Mouse (Mus musculus) thymus, postnatal 4 days (tissue): ENCODE measurements around the gene Fbxw2.
"Not testable (repeated sequence)": the region's sequence is repeated elsewhere in the genome, so short reads cannot be mapped to it uniquely, and the experiment has no call there.

ENCODE experiments used
- DNase-seq: peaks from one replicate; pipeline ENCODE4 v3.0.0; 2021

Fbxw2 gene

DNA sequence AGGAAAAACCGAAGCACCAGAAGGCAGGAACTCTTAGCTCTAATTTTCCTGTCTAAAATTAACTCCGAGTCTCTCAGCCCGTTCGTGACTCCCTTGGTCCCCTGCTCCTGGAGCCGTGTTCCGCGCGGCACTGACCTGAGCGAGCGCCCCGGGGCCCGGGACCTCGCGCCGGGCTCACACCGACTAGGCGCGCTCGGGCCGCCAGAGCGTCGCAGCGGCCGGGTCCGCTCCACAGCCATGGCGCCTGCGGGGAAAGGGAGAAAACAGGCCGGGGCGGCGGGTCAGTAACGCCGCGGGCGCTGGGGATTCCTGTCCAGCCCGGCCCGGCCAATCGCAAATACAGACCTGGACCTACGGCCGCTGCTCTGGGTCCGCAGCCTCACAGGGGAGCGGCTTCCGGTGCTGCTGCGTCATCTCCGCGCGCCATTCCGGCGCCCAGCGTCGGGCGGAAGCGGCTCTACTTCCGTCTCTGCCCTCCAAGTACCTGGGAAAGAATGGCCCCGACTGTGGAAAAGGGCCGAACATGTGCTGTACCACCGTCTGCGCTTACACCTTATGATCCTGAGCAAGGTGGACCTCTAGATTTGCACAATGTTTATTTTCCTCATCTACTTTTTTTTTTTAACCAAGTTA lies at the start of gene Fbxw2:
Gene Fbxw2, minus strand, starts transcription at position 485 of the 633 bp plus-strand sequence.
- DNase-seq: peak; percentile 94

DNA sequence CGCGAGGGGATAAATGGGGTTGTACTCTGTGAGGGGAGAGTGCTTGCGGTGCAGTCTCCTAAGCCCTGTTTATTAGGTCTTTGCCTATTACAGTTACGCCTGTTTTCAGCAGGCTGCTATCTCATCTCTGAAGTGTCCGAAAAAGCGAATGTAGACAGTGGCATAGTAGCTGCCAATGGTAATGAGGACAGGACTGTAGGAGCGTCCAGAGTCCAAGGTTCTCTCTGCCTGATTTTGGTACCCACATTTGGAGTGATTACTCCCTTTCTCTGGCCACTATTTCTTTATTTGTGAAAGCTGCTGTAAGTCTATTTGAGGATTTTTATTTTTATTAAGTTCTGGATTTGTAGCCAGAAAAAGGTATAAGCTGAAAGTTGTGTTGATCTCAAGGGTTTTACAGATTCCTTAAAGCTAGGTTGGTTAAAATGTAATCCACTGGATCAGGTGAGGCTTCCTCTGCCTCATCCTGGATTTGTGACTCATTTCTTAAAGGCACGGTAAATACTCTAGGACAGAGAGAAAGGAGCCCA lies 48.8 kb upstream of the Fbxw2 start, which contains the start of gene Psmd5:
Gene Psmd5, minus strand, starts transcription at position 153 of the 530 bp plus-strand sequence.
- DNase-seq: no peak

DNA sequence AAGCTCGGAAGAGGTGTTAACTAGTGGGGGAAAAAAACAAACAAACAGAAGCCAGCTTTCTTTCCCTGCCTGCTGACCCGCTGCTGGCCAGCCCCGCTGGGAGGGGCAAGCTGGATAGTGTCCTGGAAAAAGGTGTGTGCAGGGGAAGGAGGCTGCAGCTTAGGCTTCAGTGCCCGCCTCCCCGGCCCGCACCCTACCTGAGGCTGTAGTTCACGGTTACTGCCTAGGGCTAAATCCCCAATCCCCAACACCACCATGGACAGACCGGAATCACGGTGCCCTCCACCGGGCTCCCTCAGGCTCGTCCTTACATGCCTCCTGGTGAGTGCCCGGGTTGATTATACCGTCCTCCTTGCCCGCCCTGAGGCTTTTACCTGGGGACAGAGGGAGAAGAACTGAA lies 48.2 kb upstream of the Fbxw2 start, which contains the start of gene Cutal:
Gene Cutal, plus strand, starts transcription at position 126 of the 400 bp plus-strand sequence.
- no peak for DNase-seq

DNA sequence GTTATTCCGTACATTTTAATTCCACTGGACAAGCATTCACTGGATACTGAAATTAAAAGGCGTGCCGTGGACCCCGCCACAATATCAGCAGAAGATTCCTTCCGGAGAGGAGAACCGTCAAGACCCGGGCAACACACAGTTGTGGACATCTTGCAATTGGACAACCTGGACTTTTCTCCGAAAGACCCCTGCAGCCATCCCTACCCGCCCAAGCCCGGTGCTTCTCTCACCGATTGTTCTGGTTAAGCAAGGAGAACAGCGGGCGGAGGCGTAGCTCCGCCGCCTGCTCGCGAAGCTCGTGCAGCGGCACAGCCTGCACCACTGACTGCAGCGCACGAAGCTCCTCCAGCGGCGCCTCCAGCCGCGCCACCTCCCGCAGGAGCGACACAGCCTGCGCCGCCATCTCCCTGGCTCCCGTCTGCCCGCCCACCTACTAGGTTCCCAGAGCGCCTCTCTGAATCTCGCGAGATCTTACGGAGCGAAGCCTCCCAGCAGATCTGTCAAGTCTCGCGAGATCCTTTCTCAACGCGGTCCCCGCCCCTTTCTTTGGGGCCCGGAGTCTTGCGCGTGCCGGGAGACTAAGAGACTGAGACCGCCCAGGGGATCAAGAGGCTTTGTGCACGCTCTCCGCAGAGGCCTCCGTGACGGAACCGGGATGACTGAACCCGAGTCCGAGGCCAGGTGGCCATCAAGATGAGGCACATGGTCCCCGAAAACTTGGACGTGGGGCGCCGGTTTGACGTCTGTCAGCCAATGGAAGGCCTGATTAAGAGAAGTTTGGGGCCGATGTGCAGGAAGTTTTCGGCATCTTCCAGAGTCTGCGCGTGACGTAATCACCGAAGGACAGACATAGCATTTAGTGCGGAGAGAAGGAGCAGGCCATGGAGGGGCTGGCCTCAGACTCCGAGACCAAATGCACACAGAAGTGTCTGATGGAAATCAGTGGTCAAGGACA lies 44.7 kb upstream of the Fbxw2 start:
- peak; percentile 92 for DNase-seq

DNA sequence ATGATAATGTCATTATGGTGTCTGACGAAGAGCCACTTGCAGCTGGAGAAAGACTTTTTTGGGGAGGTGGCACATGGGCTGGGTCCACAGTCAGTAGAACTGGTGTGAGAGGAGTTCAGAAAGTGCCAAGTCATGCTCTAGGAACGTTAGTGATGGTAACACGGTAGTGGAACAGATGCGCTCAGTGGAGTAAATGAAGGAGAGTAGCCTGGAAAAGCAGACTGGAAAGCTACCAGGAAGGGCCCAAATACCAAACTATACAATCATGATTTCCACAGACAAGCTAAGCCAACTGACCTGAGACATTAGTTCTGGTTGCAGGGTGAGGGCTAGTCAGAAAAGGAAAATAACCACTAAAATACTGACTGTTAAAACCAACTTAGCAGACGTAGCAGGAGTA lies 43.6 kb upstream of the Fbxw2 start:
- DNase-seq: no peak

DNA sequence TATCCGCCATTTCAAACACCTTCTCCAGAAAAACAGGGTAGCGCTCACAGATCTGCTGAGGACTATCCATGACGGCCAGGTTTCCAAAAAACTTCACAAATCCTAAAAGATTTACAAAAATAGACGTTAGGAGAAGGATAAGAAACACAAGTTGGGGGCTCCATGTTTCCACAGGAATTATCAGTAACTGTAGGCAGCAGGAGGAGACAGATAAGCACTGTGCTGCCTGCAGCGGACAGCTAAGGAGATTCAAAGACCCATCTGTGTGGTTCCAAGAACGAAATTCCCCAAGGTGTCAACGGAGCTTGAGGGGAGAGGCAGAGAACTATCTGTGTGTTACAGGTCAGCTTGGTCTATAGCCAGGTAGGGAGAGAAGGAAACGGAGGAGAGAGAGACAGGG lies 31.6 kb upstream of the Fbxw2 start:
- DNase-seq: no peak

DNA sequence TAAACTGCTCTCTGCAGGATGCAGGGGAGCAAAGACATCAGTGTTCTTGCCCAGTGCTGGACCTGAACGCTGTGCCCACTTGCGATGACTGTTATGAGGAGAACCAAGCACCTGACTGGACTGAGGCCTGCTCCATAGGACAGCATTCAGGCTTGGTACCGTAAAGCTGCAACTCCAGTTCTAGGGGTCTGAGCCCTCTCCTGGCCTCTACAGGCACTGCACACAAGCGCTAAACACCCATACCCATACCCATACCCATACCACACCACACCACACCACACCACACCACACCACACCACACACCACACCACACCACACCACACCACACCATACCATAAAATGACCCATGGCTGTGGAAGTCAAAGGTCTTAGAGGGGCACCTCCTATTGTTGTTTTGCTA lies 29.2 kb upstream of the Fbxw2 start:
- DNase-seq: peak; percentile 38

DNA sequence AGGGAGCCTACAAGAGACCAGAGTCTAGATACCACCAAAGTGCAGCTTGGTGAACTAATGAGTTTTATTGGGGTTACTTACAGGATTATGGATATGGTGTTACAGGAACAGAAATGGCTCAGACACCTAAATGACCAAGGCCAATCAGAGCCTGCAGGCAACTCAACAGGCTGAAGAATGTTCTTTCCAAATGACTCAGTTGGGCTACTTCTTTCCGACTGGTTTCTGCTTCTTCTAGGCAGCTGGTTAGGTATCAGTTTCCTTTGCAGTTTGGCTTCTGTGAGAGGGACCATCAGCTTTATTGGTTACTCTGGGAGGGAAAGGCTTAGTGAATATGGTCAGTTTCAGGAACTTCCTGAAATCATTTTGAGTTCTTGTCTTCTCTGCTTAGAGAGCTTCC lies 21.6 kb upstream of the Fbxw2 start:
- no peak for DNase-seq

DNA sequence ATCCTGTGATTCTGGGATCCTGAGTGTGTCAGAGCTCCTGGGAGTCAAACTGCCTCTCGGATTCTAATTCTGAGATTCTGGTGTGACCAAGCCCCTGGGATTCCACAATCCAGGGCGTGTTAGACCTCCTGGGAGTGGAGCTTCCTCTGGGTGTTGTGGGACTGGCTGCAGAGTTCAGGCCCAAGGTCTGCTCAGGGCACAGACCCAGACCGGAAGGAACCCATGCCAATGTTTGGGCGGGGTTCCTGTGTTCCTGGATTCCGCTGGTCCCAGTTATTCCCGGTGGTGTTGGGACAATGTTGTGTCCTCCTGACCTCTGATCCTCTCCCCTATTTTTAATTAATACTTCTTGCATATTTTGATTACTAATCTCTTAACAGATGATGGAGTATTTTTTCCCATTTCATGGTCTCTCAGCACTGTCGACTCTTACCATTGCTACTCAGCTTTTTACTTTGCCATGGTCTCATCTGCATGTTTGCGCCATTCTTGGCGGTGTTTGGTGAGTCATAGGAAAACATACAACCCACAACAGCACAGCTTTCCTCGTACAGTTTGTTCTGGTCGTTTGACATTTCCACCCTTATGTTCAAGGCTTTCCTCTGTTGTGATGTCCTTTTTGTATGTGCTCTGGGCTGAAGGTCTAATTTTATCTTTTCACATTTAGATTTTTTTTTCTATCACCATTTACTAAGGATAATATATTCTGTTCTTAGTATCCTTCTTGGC lies 17.3 kb upstream of the Fbxw2 start:
- DNase-seq: no peak

DNA sequence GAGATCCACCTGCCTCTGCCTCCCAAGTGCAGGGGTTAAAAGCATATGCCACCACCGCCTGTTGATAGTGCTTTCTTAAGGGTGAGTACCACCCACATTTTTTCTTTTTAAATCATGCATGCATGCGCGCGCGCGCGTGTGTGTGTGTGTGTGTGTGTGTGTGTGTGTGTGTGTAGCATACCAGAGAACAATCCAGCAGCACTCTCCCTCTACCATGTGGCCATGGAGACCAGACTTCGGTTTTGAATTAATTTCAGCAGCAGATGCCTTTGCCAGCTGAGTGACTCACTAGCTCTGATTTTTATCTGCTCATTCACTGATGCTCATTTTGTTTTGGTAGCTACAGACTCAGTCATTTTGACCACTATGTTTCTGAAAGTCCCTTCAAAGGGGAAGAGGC lies 15.6 kb upstream of the Fbxw2 start:
- DNase-seq: no peak

DNA sequence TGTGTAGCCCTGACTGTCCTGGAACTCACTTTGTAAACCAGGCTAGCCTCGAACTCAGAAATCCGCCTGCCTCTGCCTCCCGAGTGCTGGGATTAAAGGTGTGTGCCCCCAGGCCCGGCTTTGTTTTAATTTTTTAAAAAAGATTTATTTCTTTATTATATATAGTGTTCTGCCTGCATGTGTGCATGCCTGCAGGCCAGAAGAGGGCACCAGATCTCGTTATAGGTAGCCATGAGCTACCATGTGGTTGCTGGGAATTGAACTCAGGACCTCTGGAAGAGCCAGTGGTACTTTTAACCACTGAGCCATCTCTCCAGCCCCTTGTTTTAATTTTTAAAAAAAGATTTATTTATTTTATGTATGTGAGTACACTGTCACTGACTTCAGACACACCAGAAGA lies 14.0 kb upstream of the Fbxw2 start:
- peak; percentile 27 for DNase-seq

DNA sequence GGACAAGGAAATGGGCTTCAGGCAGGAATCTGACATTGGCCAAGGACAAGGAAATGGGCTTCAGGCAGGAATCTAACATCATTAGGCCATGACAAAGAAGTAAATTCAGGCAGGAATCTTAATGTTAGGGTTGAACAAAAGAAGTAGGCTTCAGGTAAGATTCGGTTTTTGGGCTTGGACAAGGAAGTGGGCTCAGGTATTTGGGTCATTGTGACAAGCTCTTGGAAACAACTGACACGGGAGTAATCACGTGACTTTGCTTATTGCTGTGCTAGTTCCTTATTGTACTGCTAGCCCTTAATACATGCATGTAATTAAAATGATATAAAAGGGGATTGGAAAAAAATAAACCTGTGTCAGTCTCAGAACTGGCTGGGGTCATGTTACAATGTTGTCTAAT lies 9.6 kb upstream of the Fbxw2 start:
- DNase-seq: no peak

DNA sequence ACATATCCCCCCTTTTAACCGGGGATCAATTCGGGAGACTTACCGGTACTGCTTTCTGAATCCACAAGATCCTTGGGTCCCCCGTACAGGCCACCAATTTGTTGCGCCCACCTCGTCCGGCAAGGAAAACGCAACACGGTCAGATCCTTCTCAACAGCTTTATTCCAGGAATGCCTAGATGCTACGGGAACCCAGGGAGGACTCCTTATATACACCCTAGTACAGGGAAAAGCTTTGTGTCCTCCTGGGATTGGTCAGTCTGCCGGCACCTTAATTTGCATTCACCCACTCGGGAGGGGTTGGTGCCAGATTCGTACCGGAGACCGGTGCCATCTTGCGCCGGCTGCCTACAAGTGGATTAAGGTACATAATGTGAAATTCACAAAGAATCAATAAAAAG lies 7.5 kb upstream of the Fbxw2 start:
- no peak for DNase-seq

DNA sequence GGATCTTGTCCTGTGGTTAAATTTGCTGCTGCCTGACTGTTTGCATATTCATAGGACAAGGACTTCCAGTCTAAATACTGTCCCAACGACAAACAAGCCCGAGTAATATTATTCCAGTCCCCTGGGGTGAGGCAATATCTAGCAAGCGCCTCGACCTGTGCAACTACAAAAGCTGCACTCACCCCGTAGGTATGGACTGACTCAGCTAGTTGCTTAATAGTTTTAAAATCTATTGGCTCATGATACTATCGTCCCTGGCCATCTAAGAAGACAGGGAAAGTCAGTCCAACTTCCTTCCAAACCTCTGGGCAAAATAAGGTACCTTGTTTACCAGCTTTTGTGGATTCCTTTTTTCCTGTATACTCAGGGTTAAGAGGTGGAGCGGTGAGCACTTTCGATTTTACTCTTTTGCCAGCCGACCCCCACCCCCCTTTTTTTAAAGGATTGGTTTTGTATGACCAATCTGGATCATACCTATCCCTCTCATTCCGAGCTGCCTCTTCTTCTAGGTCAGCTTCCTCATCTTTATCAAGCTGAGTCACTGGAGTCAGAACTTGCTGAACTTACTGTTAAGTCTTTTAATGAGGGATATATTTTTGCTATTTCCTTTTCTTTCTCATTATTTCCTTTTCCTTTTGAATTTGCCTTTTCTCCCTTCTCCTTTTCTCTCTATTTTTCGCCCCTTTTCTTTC lies 6.8 kb upstream of the Fbxw2 start, which contains the start of gene Gm34653:
Gene Gm34653, plus strand, starts transcription at position 242 of the 692 bp plus-strand sequence.
- DNase-seq: not testable (repeated sequence)

DNA sequence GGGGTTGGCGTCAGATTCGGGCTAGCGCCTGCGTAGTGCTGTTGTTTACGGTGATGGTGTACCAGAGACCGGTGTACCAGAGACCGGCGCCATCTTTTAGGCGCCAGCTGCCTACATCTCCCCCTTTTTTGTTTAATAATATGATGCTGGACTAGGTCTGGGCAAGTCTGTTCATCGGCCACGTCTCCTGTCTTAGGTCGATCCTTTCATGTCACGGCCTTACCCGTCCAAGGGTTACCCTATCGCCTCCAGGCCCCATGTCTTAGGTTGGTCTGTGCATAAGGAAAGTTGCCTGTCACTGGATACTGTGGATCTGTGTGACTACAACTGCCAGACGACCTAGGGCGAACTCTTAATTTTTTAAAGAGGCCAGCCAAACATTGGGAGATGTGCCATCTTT lies 4.0 kb upstream of the Fbxw2 start:
- not testable (repeated sequence) for DNase-seq

DNA sequence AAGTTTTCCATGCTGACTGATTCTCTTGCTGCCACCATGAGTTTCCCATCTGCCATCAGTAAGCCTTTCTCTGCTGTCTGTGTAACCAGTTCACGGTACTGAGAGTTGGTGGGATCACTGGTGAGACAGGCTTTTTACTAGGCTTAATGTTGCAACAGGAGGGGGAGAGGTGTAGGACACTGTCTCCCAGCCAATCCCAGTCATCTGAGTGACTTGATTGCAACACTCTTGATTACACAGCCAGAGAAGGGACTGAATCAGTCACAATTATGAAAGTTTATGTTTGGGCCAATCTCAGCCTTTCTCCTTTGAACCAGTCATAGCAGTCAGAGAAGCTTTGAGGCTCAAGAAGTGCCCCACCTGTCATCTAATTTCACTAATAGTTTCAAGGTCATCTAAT lies 1.9 kb upstream of the Fbxw2 start:
- DNase-seq: no peak

DNA sequence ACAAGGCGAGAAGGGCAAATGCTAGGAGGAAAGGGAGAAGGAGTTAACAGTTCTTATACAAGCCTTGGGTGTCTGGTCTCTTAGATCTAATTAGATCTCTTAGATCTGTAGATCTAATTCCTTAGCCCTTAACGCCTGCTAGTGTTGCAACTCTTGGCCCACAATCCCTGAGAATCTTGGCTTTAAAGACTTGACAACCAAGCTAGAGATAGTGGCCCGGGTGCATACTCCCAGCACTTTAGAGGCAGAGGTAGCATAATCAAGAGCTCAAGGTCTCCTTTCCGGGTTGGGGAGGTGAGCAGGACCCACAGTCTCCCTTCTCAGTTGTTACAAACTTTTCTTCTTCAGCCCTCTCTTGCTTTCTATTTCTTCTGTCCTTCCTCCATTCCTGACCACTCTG lies 1.5 kb upstream of the Fbxw2 start:
- DNase-seq: no peak

DNA sequence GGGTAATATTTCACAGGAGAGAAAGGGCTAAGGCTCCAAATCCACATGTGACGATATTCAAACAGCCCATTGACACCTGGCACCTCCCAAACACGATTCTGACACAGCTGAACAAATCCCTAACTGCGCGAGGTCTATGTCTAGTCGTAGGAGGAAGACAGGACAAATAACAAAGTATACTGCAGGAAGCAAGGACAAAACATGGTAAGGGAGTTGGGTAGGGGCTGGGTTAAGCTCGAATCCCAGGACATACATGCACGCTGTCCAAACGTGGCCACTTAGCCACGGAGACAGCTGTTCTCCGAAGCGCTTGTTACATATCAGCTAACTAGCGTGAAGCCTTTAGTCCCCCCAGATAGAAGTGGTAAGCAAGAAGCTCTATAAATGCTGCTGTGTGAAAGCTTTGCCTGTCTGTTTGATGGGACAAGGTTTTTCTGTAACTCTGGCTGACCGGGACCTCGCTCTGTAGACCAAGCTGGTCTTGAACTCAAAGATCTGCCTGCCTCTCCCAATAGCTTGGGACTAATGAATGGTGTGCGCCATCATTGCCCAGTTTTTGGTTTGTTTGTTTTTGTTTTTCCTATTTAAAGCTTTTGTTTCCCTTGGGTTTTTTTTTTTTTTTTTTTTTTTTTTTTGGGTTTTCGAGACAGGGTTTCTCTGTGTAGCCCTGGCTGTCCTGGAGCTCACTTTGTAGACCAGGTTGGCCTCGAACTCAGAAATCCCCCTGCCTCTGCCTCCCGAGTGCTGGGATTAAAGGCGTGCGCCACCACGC lies 535 bp upstream of the Fbxw2 start:
- DNase-seq: no peak

DNA sequence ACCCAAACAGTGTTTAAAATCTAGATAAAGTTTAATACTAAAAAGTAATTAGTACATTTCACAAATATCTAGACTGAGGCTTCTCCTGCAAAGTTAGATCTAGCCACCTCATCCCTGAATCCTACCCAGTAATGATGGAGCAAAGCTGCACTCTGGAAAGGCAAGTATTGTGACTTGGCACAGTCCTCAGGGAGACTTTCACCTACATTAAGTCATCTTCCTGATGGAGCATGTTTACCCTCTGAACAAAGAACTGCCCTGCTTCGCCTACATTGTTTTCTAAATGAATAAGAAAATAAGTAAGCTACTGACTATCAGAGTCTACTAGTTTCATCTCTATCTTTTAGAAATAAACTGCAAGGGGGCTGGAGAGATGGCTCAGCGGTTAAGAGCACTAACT lies 7.6 kb downstream of the Fbxw2 start:
- no peak for DNase-seq

DNA sequence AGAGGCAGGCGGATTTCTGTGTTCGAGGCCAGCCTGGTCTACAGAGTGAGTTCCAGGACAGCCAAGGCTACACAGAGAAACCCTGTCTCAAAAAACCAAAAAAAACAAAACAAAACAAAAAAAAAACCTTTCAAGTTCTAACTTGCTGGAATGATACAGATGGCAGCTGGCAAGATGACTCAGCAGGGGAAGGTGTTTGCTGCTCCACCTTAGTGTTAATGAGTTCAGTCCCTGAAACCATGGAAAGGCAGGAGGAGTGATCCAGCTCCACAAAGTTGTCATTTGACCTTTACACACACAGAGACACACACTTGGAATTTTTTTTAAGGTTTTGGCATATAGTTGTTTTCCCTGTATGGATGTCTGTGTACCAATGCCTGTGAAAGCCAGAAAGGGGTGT lies 10.2 kb downstream of the Fbxw2 start:
- DNase-seq: not testable (repeated sequence)

DNA sequence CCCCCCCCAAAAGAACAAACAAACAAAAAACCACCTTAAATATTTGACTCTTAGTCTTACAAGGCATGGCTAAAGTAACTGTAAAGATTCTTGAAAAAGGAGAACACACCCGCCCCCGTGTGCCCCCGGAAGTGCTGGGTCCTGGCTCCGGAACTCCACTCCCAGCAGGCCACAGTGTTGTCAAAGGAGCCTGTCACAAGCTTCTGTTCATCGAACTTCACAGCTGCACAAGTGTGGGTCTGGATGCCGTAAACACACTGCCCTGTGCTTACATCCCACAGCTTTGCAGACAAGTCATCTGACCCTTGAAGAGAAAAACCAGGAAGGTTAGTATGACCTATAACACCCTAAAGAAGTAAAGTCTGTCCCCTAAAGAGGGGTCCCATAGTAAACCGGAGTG lies 13.4 kb downstream of the Fbxw2 start:
- no peak for DNase-seq

DNA sequence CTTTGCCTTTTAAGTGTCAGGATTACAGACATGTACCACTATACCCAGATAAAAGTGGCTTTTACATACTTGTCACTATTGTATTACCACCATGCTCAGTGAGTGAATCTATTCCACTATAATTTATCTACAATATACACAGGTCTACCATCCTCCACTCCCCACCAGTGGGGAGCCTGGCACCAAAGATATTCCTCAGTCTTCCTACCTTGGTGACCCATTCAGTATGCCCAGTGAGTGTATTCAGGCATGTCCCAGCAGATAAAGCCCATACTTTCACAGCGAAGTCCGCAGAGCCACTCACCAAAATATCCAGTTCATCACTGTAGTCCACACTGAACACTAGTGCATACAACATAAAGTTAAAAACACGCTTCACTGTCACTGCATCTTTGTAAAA lies 15.3 kb downstream of the Fbxw2 start:
- no peak for DNase-seq
